Mouse (Mus musculus) cerebellum, adult 2 months (tissue): Measurements from ENCODE around the gene Nkx2-1. TPM values are rescaled to one million over a fixed set of nuclear protein-coding genes. Genes with fewer than 3 reads are reported as not detected.
"Not testable (repeated sequence)": the region's sequence is repeated elsewhere in the genome, so short reads cannot be mapped to it uniquely, and the experiment has no call there.

Experiments used
- DNase-seq, 2 experiments: peaks; one replicate each; pipeline ENCODE4 v3.0.0; 2021
- H3K27ac ChIP-seq: fragments of 200-500 bp; 2 replicates; pipeline ENCODE4 v1.5.1; 2012; ENCODE audit warnings: low read length, control low read depth, inconsistent platforms; ENCODE audit not compliant: insufficient read depth
- H3K27me3 ChIP-seq: fragments of 200-500 bp; 2 replicates; pipeline ENCODE4 v1.6.1; 2012; ENCODE audit warnings: inconsistent platforms, mild to moderate bottlenecking, low read length, moderate library complexity; ENCODE audit not compliant: control insufficient read depth, insufficient read depth
- H3K4me1 ChIP-seq: fragments of 200-500 bp; 2 replicates; pipeline ENCODE4 v1.6.1; 2011; ENCODE audit warnings: low read length; ENCODE audit not compliant: control insufficient read depth, insufficient read depth
- H3K4me3 ChIP-seq: fragments of 200-500 bp; replicated peaks from 2 replicates; pipeline ENCODE3; 2011; ENCODE audit warnings: mild to moderate bottlenecking, low read depth, low read length, control low read depth; ENCODE audit not compliant: insufficient read depth
- CTCF ChIP-seq: fragments of 200-500 bp; IDR thresholded peaks from 2 replicates; pipeline ENCODE4 v1.5.1; 2011; ENCODE audit warnings: low read depth, mild to moderate bottlenecking, control low read depth, low read length, moderate library complexity, borderline replicate concordance; ENCODE audit not compliant: insufficient read depth
- POLR2A ChIP-seq: fragments of 200-500 bp; IDR thresholded peaks from 2 replicates; pipeline ENCODE4 v1.6.1; 2011; ENCODE audit warnings: low read length, control low read depth, borderline replicate concordance; ENCODE audit not compliant: insufficient read depth
- WGBS: fragments of 180-500 bp; shearing (Covaris S2); methylation state at CpG from one replicate; pipeline ENCODE4 v1.1.7; 2018; 5-methylcytosine and 5-hydroxymethylcytosine counted together
- polyA plus RNA-seq: library from polyadenylated mRNA; depleted of rRNA; stranded (reverse); fragments of >200 nt; gene quantifications from 2 replicates; pipeline ENCODE4 v1.2.3, GENCODE M21; 2012

Gene Nkx2-1
- polyA plus RNA-seq, 1 experiment, result not detected

DNA sequence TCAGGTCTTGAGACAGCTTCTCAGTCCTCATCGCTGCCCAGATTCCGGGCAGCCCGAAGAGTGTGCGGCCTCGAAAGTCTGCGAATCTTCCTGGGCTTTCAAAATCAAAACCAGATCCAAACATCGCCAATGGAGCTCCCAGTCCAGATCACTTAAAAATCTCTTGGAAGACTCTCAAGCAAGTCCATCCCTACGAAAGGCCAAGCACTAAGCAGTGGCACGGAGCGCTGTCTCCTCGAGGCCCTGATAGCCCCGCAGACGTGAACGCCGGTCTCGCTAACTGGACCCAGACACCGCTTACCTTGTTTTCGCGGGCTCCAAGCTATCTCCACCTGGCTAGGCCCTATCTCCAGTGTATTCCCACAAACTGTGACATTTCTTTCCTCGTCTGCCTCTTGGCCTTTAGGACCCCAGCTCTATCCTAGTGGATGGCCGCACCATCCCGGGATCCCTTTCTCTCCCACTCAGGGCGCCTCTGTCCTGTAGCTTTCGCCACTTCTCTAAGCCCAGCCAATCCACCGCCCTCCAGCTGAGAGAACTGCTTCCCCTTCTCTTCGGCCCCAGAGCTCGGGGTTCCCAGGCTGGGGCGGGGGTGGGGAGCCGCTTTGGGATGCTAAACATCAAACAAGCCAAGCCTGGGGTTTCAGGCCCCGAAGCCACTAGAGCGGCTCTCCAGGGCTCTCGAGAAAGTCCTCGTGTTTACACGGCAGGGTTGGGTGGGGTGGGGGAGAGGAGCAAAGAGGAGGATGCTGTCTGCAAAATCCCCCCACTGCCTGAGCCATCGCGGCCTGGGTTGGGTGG is 7.6 kb downstream of the Nkx2-1 start:
- TF ChIP-seq CTCF (no peak), POLR2A (no peak)
- Histone ChIP-seq H3K4me1 (no peaks in the 10 kb centered on the region), H3K27ac (no peak overlapping the region), H3K4me3 (no peak overlapping the region), H3K27me3 (peaks cover 5% of the 10 kb centered on the region; the same call in 1 of the 2 replicates)
- DNase-seq, result no peak
- whole genome bisulfite sequencing, result 2% methylated on average over 36 of the region's 36 CpGs

DNA sequence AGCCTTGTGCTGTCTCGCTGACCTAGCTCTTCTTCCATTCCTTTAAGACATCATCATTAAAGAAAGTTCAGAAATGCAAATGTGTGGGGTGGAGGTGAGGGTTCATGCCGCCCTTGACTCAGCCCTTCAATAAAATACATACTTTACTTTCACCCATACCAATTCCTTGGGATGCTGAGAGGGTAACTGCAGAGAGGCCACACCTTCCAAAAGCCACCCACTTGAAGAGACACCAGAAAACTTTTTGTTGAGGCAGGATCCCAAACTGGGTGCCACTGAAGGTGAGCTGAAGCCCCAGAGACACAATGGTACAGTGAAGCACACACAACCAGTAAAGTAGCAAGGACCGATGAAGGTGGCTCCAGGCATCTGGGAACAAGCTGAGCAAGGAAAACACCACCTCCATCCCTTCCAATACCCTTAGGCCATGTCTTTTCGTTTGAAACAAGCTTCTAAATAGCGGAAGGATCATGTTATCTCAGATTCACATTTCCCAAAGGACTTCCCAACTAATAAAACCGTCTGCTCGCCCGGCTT is 8.6 kb downstream of the Nkx2-1 start:
- TF ChIP-seq POLR2A, result no peak
- TF ChIP-seq CTCF, result no peak
- no peak overlapping the region for H3K27ac ChIP-seq
- no peaks in the 10 kb centered on the region for H3K4me1 ChIP-seq
- peaks cover 7% of the 10 kb centered on the region; the same call in 1 of the 2 replicates for H3K27me3 ChIP-seq
- no peak for DNase-seq
- H3K4me3 ChIP-seq, result no peak overlapping the region
- 3% methylated on average over 8 of the region's 8 CpGs for WGBS

DNA sequence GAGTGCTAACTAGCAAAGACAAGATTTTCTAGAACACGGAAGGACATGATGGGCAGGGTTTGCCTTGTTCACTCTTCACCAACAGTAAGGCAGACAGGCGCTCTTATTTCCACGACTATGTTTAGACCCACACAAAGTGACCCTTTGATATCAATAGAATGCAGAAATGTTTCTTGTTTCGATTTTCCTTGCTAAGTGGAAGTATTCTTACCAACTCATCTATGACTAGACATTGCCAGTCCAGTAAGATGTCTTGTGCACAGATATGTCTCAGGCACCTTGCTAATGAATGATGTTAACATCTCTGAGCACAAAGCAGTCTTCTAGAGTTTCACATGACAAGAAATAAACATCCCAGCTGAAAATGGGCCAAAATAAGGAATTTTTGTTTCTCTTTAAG is 9.6 kb downstream of the Nkx2-1 start:
- Histone ChIP-seq H3K27me3 (peaks cover 5% of the 10 kb centered on the region; the same call in 1 of the 2 replicates), H3K4me3 (no peak overlapping the region), H3K27ac (no peak overlapping the region), H3K4me1 (no peaks in the 10 kb centered on the region)
- no peak for DNase-seq
- TF ChIP-seq POLR2A (no peak), CTCF (no peak)
- 21% methylated on average over 4 of the region's 4 CpGs for WGBS

DNA sequence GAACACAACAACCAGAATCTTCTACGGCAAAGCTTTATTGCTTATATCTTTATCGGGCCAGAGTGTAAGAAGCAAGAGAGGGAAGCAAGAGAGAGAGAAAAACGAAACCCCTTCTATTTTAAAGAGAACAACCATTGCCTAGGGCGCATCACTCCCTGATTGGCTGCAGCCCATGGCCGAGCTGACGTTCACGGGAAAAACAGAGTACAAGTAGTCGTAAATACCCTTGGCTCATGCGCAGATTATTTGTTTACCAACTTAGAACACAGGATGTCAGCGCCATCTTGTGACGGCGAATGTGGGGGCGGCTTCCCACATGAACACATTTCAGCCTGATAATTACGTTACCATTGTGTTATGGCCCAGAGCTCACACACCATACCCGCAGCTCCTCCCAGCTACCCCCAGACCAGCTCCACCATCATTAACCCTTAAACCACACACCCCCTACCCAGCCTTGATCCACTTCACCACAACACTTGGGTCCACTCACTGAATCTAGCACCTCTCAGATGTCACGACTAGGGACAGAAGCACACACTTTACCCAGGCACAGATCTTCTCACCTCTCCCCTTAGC is 11.4 kb downstream of the Nkx2-1 start:
- DNase-seq, H3K4me3 ChIP-seq, H3K27ac ChIP-seq, H3K27me3 ChIP-seq, H3K4me1 ChIP-seq: not testable (repeated sequence)
- WGBS, result 10% methylated on average over 11 of the region's 16 CpGs

DNA sequence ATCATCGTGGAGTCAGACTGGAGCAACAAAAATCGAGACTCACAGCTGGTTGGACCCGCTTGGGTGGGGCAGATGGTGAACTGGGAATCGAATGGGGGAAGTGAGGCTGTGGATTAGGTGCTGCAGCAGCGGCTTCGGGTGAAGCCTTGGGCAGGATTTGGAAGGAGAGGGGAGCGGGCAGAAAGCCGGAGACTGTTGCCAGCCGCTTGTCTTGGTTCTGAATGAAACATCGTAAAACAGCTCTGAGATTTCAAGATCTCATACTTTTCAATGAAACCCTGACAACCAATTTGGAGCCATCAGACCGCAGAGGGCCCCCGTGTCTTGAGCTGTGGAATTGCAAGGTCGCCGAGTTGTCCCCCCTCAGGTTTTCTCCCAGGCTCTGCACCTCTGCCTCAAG is 12.5 kb downstream of the Nkx2-1 start:
- Histone ChIP-seq H3K4me1 (no peaks in the 10 kb centered on the region), H3K27me3 (peaks cover 4% of the 10 kb centered on the region; the same call in 1 of the 2 replicates), H3K27ac (no peak overlapping the region), H3K4me3 (no peak overlapping the region)
- TF ChIP-seq POLR2A, result no peak
- TF ChIP-seq CTCF, result no peak
- 4% methylated on average over 14 of the region's 14 CpGs for WGBS
- no peak for DNase-seq

- TF ChIP-seq POLR2A, result no peak
- TF ChIP-seq CTCF, result no peak
- Histone ChIP-seq H3K4me3 (no peak overlapping the region), H3K27me3 (peaks cover 3% of the 10 kb centered on the region; the same call in 1 of the 2 replicates), H3K27ac (no peak overlapping the region), H3K4me1 (no peaks in the 10 kb centered on the region)
- no peak for DNase-seq
- WGBS, result 14% methylated on average over 4 of the region's 4 CpGs
Observed at GRCm38 (mm10) chr12:56522191-56522590, 14.5 kb downstream of the Nkx2-1 start.

- Histone ChIP-seq H3K27ac (no peak overlapping the region), H3K27me3 (peaks cover 3% of the 10 kb centered on the region; the same call in 1 of the 2 replicates), H3K4me1 (no peaks in the 10 kb centered on the region), H3K4me3 (no peak overlapping the region)
- DNase-seq, result no peak
- WGBS, result 2% methylated on average over 33 of the region's 33 CpGs
- TF ChIP-seq CTCF, result no peak
- no peak for TF ChIP-seq POLR2A
Observed at GRCm38 (mm10) chr12:56521106-56521840, 15.4 kb downstream of the Nkx2-1 start.
